Mouse (Mus musculus) testis, adult 2 months (tissue): ENCODE measurements around the gene Wasf1.

Source experiments
- CTCF ChIP-seq: fragments of 200-500 bp; IDR thresholded peaks from 2 replicates; pipeline ENCODE4 v1.5.1; 2012; ENCODE audit warnings: low read depth, mild to moderate bottlenecking, inconsistent platforms, low read length, moderate library complexity; ENCODE audit not compliant: control insufficient read depth, insufficient read depth, insufficient replicate concordance
- POLR2A ChIP-seq: fragments of 200-500 bp; IDR thresholded peaks from 2 replicates; pipeline ENCODE4 v1.6.1; 2012; ENCODE audit warnings: low read depth, mild to moderate bottlenecking, inconsistent platforms, low read length, moderate library complexity; ENCODE audit not compliant: control insufficient read depth

- no peak for TF ChIP-seq CTCF
- TF ChIP-seq POLR2A: no peak
Measured at GRCm38 (mm10) chr10:40887316-40887715, 4.0 kb downstream of the Wasf1 start.
